Mouse (Mus musculus) gastrocnemius, postnatal 14 days (tissue): ENCODE data around the gene Agpat4. TPM values are rescaled to one million over a fixed set of nuclear protein-coding genes. Genes with fewer than 3 reads are reported as not detected.

Experiments
- DNase-seq: peaks from one replicate; pipeline ENCODE4 v3.0.0; 2021; ENCODE audit warnings: mixed read lengths
- intact Hi-C: fragments of 180-260 bp; cut with DNase I; formaldehyde crosslinking; loops from one replicate; pipeline ENCODE4 v1.15.1; 2025; ENCODE audit warnings: low total_unique reads
- total RNA-seq, 2 experiments: library from RNA; stranded (reverse); gene quantifications; 2 replicates each; pipeline ENCODE4 v1.2.3; 2021

Agpat4 gene
- total RNA-seq, 2 experiments from 2014 or later = 4.5 to 4.8 TPM

GRCm38 (mm10) chr17:12157203-12157602, 38.7 kb downstream of the Agpat4 start:
- DNase-seq = peak; percentile 51
- intact Hi-C loops = no loop called here

GRCm38 (mm10) chr17:12159187-12160060, 40.9 kb downstream of the Agpat4 start:
- intact Hi-C loops = no loop called here
- DNase-seq = no peak

GRCm38 (mm10) chr17:12160061-12160421, 41.5 kb downstream of the Agpat4 start:
- intact Hi-C loops = no loop called here
- DNase-seq = no peak

GRCm38 (mm10) chr17:12160540-12160939, 42.0 kb downstream of the Agpat4 start:
- intact Hi-C loops = no loop called here

GRCm38 (mm10) chr17:12160984-12161764, 42.7 kb downstream of the Agpat4 start:
- DNase-seq = peak; percentile 34
- intact Hi-C loops = no loop called here

More at GRCm38 (mm10) chr17:12160540-12160939, 42.0 kb downstream of the Agpat4 start:
- DNase-seq = no peak

- DNase-seq = no peak
- intact Hi-C loops = no loop called here
Observed at GRCm38 (mm10) chr17:12161877-12162276, 43.4 kb downstream of the Agpat4 start.

GRCm38 (mm10) chr17:12162824-12163223, 44.3 kb downstream of the Agpat4 start:
- DNase-seq = peak; percentile 45
- intact Hi-C loops = no loop called here

- no peak for DNase-seq
- intact Hi-C loops = no loop called here
Observed at GRCm38 (mm10) chr17:12163403-12163802, 44.9 kb downstream of the Agpat4 start.

- DNase-seq = no peak
- intact Hi-C loops = no loop called here
Observed at GRCm38 (mm10) chr17:12163903-12164302, 45.4 kb downstream of the Agpat4 start.

- no peak for DNase-seq
- intact Hi-C loops = no loop called here
Observed at GRCm38 (mm10) chr17:12164507-12164906, 46.0 kb downstream of the Agpat4 start.

GRCm38 (mm10) chr17:12165009-12165695, 46.6 kb downstream of the Agpat4 start:
- DNase-seq = no peak
- intact Hi-C loops = no loop called here

- intact Hi-C loops = no loop called here
- DNase-seq = no peak
Observed at GRCm38 (mm10) chr17:12165701-12166100, 47.2 kb downstream of the Agpat4 start.

GRCm38 (mm10) chr17:12168536-12168935, 50.0 kb downstream of the Agpat4 start:
- DNase-seq = peak; percentile 68
- intact Hi-C loops = no loop called here

- no peak for DNase-seq
- intact Hi-C loops = no loop called here
Observed at GRCm38 (mm10) chr17:12169326-12169836, 50.9 kb downstream of the Agpat4 start.

GRCm38 (mm10) chr17:12170791-12171497, 52.4 kb downstream of the Agpat4 start:
- DNase-seq = peak; percentile 21
- intact Hi-C loops = no loop called here

- intact Hi-C loops = no loop called here
- DNase-seq = no peak
Observed at GRCm38 (mm10) chr17:12171666-12172065, 53.2 kb downstream of the Agpat4 start.

- DNase-seq = no peak
- intact Hi-C loops = no loop called here
Observed at GRCm38 (mm10) chr17:12174221-12174620, 55.7 kb downstream of the Agpat4 start.

GRCm38 (mm10) chr17:12174896-12175295, 56.4 kb downstream of the Agpat4 start:
- intact Hi-C loops = no loop called here
- no peak for DNase-seq

- no peak for DNase-seq
- intact Hi-C loops = no loop called here
Observed at GRCm38 (mm10) chr17:12175626-12176025, 57.1 kb downstream of the Agpat4 start.
